In genomic region chr17:34219801-34220200, GRCm38 (mm10) we compare ENCODE assay signal across 1 mouse cellular context. TPM values are rescaled to one million over a fixed set of nuclear protein-coding genes. Genes with fewer than 3 reads are reported as not detected.
"Had no signal": no experiment of that assay in that cellular context is flagged by ENCODE, and none has a peak within 500 bp of the region (broad histone marks: within the 10 kb centered on the region; RNA-seq: fewer than 3 reads in every experiment).

No protein-coding gene starts in this region.

RNA-seq across cellular contexts. Expression of gene H2-Ob, which starts 18.9 kb away (rescaled TPM):
- total RNA-seq: left cerebral cortex, postnatal 4 days had no signal
